9 mouse cellular contexts compared by ENCODE assay signal in the genomic region with DNA sequence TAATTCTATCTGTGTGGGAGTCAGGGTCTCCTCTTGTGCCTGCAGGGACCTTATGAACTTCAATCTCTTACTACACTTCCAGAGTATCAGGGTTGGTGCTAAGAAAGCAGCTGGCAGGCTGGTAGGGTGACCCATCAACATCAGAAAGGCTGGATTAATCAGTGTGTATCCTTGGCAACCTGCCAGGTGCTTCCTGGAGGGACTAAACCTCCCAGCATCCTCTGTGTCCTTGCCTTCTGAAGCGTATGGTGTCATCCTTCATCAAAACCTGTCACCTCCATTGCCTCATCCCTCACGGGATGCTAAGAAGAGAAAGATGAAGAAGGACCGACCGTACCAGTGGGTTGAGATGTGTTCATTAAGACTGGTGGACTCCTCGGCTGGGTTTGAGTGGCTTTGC. TPM values are rescaled to one million over a fixed set of nuclear protein-coding genes. Genes with fewer than 3 reads are reported as not detected.
A peak's percentile ranks its signal among the peaks of the same experiment; 100 is the strongest.
DNase-seq lines count a peak whose midpoint lies in the region; ATAC-seq and TF ChIP-seq lines count a peak whose summit lies in the region.
"Had no signal": no experiment of that assay in that cellular context is flagged by ENCODE, and none has a peak within 500 bp of the region (broad histone marks: within the 10 kb centered on the region; RNA-seq: fewer than 3 reads in every experiment).

No protein-coding gene starts in this region.

- TF ChIP-seq CTCF in liver, postnatal 0 days (IDR thresholded peaks at IDR 0.05; ENCODE audit: low read depth): no peak

- H3K4me3 ChIP-seq in liver, postnatal 0 days (ENCODE audit: low read depth, low read length): no peak overlapping the region

- no peak overlapping the region for H3K4me2 ChIP-seq in liver, postnatal 0 days (ENCODE audit: low read depth, low read length)

- no peaks in the 10 kb centered on the region for H3K4me1 ChIP-seq in liver, postnatal 0 days (ENCODE audit: insufficient read depth)

- peak; percentile 24 for DNase-seq in liver, postnatal 0 days
- DNase-seq in liver: no peak
- DNase-seq in cerebellum, postnatal 10 days: peak; percentile 86 to 88
- DNase-seq in kidney, adult 9 months: peak; percentile 21
- DNase-seq in retina, embryonic 14.5 days (ENCODE audit: low spot score): peak; percentile 49
- no peak for DNase-seq in spleen, postnatal 10 days (ENCODE audit: low spot score in 2 of 2)
- no peak for DNase-seq in lung, postnatal 4 days

- WGBS in liver, postnatal 0 days (ENCODE audit: insufficient replicate concordance): 66% methylated on average over 5 of the region's 5 CpGs

- H3K36me3 ChIP-seq in liver, postnatal 0 days (replicated peaks; ENCODE audit: insufficient read depth, low read length): no peaks in the 10 kb centered on the region

- ATAC-seq in liver, postnatal 0 days: no peak
- ATAC-seq in megakaryocyte progenitor cell, adult 5-6 weeks (replicated peaks; ENCODE audit: poor library complexity): no peak

- H3K9ac ChIP-seq in liver, postnatal 0 days (replicated peaks): no peak overlapping the region

- H3K9me3 ChIP-seq in liver, postnatal 0 days (ENCODE audit: low read length): no peaks in the 10 kb centered on the region

- no peaks in the 10 kb centered on the region for H3K27me3 ChIP-seq in liver, postnatal 0 days (ENCODE audit: insufficient read depth, low read length)

- H3K27ac ChIP-seq in liver, postnatal 0 days (ENCODE audit: low read depth): no peak overlapping the region

- no peak for TF ChIP-seq EP300 in liver, postnatal 0 days (IDR thresholded peaks at IDR 0.05; ENCODE audit: low read depth)

RNA-seq across cellular contexts. Expression of a gene that starts 8.0 kb away (rescaled TPM):
- polyA plus RNA-seq in liver, postnatal 0 days (2015; fragmentation: Nextera tagmentation; extraction: Ambion mirVana): 1.8 and 1.9 TPM in 2 replicates
- 0.10 and 0.22 TPM in 2 replicates for total RNA-seq in megakaryocyte progenitor cell, adult 5-6 weeks (2015)
- 0.25 and 0.54 TPM in 2 replicates for total RNA-seq in megakaryocyte progenitor cell, adult 5-6 weeks (2017)

RNA-seq across cellular contexts. Expression of a gene that starts 23.4 kb away (rescaled TPM):
- polyA plus RNA-seq in liver, postnatal 0 days (2015; fragmentation: Nextera tagmentation; extraction: Ambion mirVana): not detected in 2 replicates
- total RNA-seq in megakaryocyte progenitor cell, adult 5-6 weeks (2015): not detected in 2 replicates
- not detected in 2 replicates for total RNA-seq in megakaryocyte progenitor cell, adult 5-6 weeks (2017)
- polyA plus RNA-seq: gonadal fat pad, adult 2 months had no signal

Comparison
In these comparisons a context has a peak if more than half of its experiments do, and no peak if none do; other contexts are left out.
1. DNase-seq: peak in liver, postnatal 0 days (single experiment), cerebellum, postnatal 10 days (2 of 2), kidney, adult 9 months (single experiment) and retina, embryonic 14.5 days (single experiment); none in liver (single experiment), spleen, postnatal 10 days (0 of 2) and lung, postnatal 4 days (0 of 2).